Mouse (Mus musculus): ENCODE data around the gene Thbs2.

DNA sequence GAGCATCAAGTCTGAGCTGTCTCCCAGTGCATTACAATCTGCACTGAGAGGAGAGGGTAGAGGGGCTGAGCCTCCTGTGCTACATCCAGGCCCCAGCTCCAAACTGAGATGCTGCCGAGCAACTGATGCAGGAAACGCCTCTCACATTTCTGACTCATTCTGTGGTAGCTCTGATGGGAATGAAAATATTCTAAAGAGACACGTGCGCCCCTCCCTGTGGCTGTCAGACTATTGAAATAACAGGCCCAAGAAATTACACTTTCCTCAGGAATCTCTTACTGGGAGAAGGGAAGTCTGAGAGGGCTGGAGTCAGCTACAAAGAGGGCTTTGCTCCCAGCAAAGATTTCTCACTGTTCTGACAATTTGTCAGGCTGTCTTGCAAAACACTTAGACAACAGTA lies 34.3 kb downstream of the Thbs2 start:
- TF ChIP-seq CTCF (IDR thresholded peaks at IDR 0.05; ENCODE audit: control insufficient read depth, insufficient read depth, insufficient replicate concordance, low read depth, low read length): no peak
- no peak for TF ChIP-seq POLR2A (IDR thresholded peaks at IDR 0.05; ENCODE audit: control insufficient read depth, low read depth, low read length)

All from testis, adult 2 months (tissue).